Mouse (Mus musculus): ENCODE data around the gene Aff3.

DNA sequence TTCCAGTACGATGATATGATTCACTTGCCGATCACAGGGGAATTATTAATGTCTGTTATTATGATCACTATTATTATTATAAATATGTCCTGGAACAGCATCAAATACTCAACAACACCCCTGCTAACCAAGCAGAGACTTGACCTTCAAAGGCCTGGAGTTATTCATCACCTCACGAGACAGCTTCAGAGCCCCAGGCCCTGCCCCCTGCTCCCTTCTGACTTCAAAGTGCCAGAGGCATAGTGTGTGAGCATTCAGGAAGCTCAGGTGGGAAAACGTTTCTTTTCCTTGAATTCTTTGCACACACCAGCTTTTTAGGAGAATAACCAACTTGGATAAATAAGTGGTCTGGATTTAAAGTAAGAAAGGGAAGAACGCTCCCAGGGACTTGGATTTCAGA, 153.7 kb downstream of the Aff3 start:
- TF ChIP-seq CTCF (IDR thresholded peaks at IDR 0.05; ENCODE audit: low read depth) = no peak
- TF ChIP-seq EP300 (IDR thresholded peaks at IDR 0.05; ENCODE audit: low read depth) = no peak

Measured in heart, postnatal 0 days (tissue).